Mouse (Mus musculus): ENCODE results near the gene Cyp39a1.

Gene Cyp39a1

GRCm38 (mm10) chr17:43667290-43667843 lies at the start of gene Cyp39a1:
Gene Cyp39a1 (plus strand): TSS chr17:43667425.
- peak in 1 of 2 experiments; percentile 6 for DNase-seq (ENCODE audit: low spot score in 2 of 2)

GRCm38 (mm10) chr17:43619156-43619555 lies 48.1 kb upstream of the Cyp39a1 start:
- no peak for DNase-seq (ENCODE audit: low spot score in 2 of 2)

DNA sequence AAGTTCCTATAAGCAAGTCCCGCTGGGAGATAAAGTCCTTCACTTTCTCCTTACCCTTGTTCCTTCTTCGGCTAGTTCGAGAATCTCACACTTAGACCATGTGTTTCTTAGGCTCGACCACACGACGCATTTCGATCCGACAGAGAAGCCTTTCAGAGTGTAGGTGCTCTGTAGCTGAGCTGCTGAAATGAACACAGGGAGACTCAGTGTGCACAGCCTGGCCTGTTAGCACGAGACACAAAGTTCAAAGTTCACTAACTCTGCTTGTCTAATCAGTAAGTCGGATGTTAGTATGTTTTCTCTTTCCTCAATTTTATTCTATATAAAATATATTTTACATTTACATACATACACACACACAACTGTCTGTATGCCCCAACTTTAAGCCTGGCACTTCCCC lies 45.1 kb upstream of the Cyp39a1 start:
- DNase-seq (ENCODE audit: low spot score in 2 of 2), result no peak

DNA sequence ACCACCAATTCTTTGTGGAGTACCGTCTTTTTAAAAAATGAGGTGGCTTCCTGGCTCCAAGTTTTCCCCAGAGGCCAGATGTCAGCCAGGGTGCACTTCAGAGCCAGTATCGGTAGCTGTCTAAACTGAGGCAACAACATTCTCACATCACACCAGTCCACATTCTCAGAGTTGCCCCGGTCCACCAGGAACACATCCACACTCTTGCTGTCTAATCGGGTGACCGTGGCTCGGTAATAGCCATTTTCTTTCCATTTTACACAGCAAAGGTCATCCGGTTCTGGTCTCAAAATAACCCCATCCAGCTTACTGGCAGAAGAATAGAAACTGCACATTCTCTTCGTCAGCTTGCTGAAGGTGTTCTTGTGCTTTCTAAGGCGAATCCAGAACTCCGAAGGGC lies 39.0 kb upstream of the Cyp39a1 start:
- no peak for DNase-seq (ENCODE audit: low spot score in 2 of 2)

DNA sequence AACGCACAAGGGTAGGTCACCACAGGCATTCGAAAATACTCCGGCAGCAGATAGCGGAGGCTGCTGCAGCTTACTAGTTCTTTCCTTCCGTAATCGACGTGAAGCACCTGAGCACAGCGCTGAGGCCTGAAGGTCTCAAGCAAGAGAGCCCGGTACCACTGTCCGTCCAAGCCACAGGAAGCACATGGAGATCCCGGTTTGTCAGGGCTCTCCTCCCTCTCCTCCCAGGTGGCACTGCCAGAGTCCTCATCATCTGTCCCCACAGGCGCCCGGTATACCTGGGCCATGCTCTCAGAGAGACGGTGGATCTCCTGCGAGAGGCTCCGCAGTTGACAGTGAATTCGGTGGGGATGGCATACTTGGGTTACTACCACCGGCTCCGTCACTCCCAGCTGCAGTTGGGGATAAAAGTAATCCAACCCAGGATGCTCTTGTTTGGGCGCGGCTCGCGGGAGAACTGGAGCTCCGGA lies 38.2 kb upstream of the Cyp39a1 start:
- DNase-seq (ENCODE audit: low spot score in 2 of 2), result no peak

- DNase-seq (ENCODE audit: low spot score in 2 of 2), result no peak
Measured at GRCm38 (mm10) chr17:43629496-43630426, 37.5 kb upstream of the Cyp39a1 start, which contains the start of gene Tdrd6. Gene Tdrd6 (minus strand): TSS chr17:43630299.

DNA sequence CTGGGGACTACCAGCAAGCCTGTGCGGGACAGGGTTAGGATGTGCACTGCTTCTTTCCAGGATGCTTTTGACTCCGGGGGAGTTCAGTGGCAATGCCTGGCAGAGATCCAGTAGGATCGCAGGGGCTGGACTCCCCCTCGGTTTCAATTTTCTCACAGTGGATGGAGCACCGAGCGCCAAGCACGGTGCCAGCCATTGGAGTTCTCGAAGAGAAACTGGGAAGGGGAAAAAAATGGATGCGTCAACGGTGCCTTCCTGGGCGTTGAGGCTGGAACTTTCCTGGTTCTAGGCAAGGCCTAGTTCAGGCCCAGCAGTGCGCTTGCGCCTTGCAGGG lies 36.8 kb upstream of the Cyp39a1 start:
- no peak for DNase-seq (ENCODE audit: low spot score in 2 of 2)

GRCm38 (mm10) chr17:43637146-43637545 lies 30.1 kb upstream of the Cyp39a1 start:
- DNase-seq (ENCODE audit: low spot score in 2 of 2), result no peak

- DNase-seq (ENCODE audit: low spot score in 2 of 2), result no peak
Measured at GRCm38 (mm10) chr17:43640825-43641224, 26.4 kb upstream of the Cyp39a1 start.

DNA sequence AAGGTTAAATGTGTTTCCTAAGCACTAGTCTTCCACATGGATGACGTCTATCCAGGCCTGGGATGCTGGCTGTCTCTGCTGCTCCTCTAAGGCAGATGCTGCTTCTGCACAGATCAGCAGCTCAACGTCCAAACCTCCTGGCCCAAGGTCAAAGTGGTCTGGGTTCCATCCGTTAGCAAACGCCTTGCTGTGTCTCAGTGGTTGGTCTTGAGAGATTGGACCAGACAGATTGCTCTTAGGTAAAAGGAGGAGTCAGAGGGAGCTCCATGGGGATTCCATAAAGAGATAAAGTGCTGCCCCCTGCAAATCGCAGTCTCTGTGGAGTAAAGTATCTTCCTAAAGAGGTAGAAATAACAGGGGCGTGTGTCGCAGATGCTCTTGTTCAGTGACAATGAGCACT lies 24.0 kb upstream of the Cyp39a1 start:
- DNase-seq (ENCODE audit: low spot score in 2 of 2), result no peak

- DNase-seq (ENCODE audit: low spot score in 2 of 2), result no peak
Measured at GRCm38 (mm10) chr17:43644375-43644774, 22.9 kb upstream of the Cyp39a1 start.

DNA sequence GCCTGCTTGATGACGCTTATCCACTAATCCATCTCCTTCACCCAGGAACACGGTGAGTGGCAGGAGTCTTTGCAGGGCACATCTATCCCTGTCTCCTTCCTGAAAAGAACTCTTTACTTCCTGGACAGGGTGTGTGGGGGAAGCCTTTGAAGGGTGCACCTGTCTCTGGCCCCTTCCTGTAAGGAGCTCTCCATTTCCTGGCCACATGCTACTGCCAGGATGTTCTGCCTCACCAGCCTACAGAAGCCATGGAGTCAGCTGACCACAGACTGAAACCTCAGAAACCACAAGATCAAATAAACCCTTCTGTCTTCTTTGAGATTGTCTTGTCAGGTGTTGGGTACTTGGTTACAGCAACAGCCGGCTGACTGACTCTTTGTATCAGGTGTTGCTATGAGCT lies 22.1 kb upstream of the Cyp39a1 start:
- DNase-seq (ENCODE audit: low spot score in 2 of 2), result no peak

DNA sequence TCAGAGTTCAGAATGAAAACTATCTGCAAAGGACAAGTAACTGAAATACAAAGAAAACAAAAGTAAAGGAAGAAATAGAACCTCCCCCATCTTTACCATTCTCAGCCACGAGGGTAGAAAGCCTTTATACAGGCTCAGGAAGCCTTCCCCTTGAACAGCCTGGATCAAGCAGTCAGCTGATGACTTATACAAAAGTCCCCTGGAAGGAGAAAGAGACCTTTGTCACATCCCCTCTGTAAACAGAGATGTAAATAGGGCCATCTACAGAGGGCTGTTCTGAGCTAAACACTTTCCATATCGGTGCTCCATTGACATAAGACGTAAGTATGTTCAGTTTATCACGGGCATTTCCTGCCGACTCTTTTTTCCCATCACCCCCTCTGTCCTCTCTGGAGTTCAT lies 20.3 kb upstream of the Cyp39a1 start:
- DNase-seq (ENCODE audit: low spot score in 2 of 2), result no peak

- peak in 1 of 2 experiments; percentile 18 for DNase-seq (ENCODE audit: low spot score in 2 of 2)
Measured at GRCm38 (mm10) chr17:43649641-43650436, 17.4 kb upstream of the Cyp39a1 start.

GRCm38 (mm10) chr17:43651314-43652046 lies 15.7 kb upstream of the Cyp39a1 start:
- no peak for DNase-seq (ENCODE audit: low spot score in 2 of 2)

GRCm38 (mm10) chr17:43666576-43667289 lies 492 bp upstream of the Cyp39a1 start, which contains the start of gene Slc25a27:
Gene Slc25a27 (minus strand): TSS chr17:43667214.
- peak; percentile 79 to 82 for DNase-seq (ENCODE audit: low spot score in 2 of 2)

DNA sequence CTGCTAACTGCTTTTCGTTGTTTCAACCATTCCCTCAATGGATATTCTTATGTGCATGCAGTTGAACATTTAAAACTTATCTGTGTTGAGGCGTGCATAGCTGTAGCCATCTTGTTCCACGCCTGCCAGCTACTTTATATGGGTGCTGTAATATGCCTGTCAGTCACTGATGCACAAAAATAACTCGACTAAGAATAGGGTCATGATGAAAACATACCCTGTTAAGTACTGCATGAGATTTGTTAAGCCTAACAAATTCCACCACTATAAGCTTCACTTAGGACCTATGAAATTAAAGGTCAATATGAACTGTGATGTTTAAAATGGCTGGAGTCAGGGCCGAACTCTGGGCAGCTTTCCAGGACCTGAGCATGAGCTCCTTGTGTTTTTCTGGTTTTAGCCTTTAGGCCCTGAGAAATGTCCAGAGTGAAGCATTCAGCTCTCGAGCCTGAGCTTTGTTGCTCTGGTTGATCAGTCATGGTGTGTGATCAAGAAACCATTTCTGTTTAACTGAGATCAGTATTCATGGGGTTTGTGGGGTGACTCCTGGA lies 2.0 kb downstream of the Cyp39a1 start:
- no peak for DNase-seq (ENCODE audit: low spot score in 2 of 2)

- no peak for DNase-seq (ENCODE audit: low spot score in 2 of 2)
Measured at GRCm38 (mm10) chr17:43671907-43672306, 4.7 kb downstream of the Cyp39a1 start.

- DNase-seq (ENCODE audit: low spot score in 2 of 2), result no peak
Measured at GRCm38 (mm10) chr17:43675228-43675627, 8.0 kb downstream of the Cyp39a1 start.

- DNase-seq (ENCODE audit: low spot score in 2 of 2), result no peak
Measured at GRCm38 (mm10) chr17:43676241-43676640, 9.0 kb downstream of the Cyp39a1 start.

DNA sequence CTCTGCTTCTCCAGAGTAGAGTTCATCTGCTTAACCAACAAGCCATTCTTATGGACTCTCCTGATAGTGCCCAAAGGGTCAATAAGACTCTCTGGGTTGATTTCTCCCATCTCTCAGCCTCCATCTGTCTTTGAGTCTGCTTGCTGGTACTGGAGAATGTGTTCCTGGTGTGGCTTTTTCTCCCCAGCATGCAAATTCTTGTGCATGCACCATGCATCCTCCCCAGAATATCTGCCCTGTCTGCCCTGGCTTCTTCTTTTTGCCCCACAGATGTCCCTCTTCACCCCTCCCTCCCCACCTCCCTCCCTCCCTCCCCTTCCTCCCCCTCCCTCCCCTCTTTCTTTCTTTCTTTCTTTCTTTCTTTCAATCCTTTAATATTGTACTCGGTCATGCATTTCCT lies 10.1 kb downstream of the Cyp39a1 start:
- peak in 1 of 2 experiments; percentile 2 for DNase-seq (ENCODE audit: low spot score in 2 of 2)

All from natural killer cell, adult 2 months (primary cell).